Mouse (Mus musculus) olfactory bulb, adult 2 months (tissue): ENCODE measurements around the gene Gm4869.

ENCODE experiments used
- CTCF ChIP-seq: fragments of 200-500 bp; IDR thresholded peaks from 2 replicates; pipeline ENCODE4 v1.5.1; 2012; ENCODE audit warnings: low read depth, mild to moderate bottlenecking, low read length, moderate library complexity; ENCODE audit not compliant: insufficient read depth
- POLR2A ChIP-seq: fragments of 200-500 bp; IDR thresholded peaks from 2 replicates; pipeline ENCODE4 v1.6.1; 2012; ENCODE audit warnings: mild to moderate bottlenecking, low read depth, low read length, moderate library complexity; ENCODE audit not compliant: insufficient read depth

DNA sequence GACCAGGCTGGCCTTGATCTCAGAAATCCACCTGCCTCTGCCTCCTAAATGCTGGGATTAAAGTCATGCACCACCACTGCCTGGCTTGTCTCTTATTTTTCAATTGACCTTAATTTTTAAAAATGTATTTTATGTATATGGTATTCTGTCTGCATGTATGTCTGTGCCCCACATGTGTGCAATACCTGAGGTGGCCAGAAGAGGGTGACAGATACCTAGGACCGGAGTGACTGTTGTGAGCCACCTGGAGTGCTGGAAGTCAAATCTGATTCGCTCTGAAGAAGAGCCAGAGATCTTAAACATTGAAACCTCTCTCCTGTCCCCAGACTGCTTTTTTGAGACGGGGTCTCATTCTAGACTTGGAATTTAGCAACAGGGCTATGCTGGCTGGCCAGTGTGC lies 26.9 kb downstream of the Gm4869 start:
- TF ChIP-seq CTCF (no peak), POLR2A (no peak)
